Mouse (Mus musculus) gastrocnemius, adult 2 months (tissue): Measurements from ENCODE around the gene Zfp287. TPM values are rescaled to one million over a fixed set of nuclear protein-coding genes. Genes with fewer than 3 reads are reported as not detected.
A peak's percentile ranks its signal among the peaks of the same experiment; 100 is the strongest.
"Not testable (repeated sequence)": the region's sequence is repeated elsewhere in the genome, so short reads cannot be mapped to it uniquely, and the experiment has no call there.

ENCODE experiments used
- DNase-seq: peaks from one replicate; pipeline ENCODE4 v3.0.0; 2022
- H3K27ac ChIP-seq: fragments of 200-600 bp; 2 replicates; pipeline ENCODE4 v1.8.1; 2022; ENCODE audit warnings: mild to moderate bottlenecking
- H3K4me3 ChIP-seq: fragments of 200-600 bp; 2 replicates; pipeline ENCODE4 v1.8.1; 2022; ENCODE audit warnings: mild to moderate bottlenecking, moderate library complexity
- CTCF ChIP-seq: fragments of 200-600 bp; IDR thresholded peaks from 2 replicates; pipeline ENCODE4 v1.8.1; 2022; ENCODE audit warnings: antibody characterized with exemption, mild to moderate bottlenecking, moderate library complexity
- intact Hi-C: fragments of 180-260 bp; cut with DNase I; formaldehyde crosslinking; loops from one replicate; pipeline ENCODE4 v1.15.1; 2025
- long read RNA-seq, 2 experiments: library from polyadenylated mRNA; stranded (forward); transcript quantifications; one replicate each; pipeline ENCODE4 v2.0.0; 2021
- total RNA-seq, 2 experiments: library from RNA; stranded (reverse); gene quantifications; 2 replicates each; pipeline ENCODE4 v1.2.3; 2021

Gene Zfp287
- 1 to 10 TPM in 1 of 2 experiments, under 1 TPM in 1; 0.69 to 1.3 TPM for total RNA-seq
- long read RNA-seq, experiment 1, partial matches to known transcripts, result 0 of 2 reads
- long read RNA-seq, experiment 1, other reads (novel, unspliced or antisense), result 2 of 2 reads
- long read RNA-seq, experiment 2, partial matches to known transcripts, result 1 of 3 reads
- long read RNA-seq, experiment 2, other reads (novel, unspliced or antisense), result 2 of 3 reads

DNA sequence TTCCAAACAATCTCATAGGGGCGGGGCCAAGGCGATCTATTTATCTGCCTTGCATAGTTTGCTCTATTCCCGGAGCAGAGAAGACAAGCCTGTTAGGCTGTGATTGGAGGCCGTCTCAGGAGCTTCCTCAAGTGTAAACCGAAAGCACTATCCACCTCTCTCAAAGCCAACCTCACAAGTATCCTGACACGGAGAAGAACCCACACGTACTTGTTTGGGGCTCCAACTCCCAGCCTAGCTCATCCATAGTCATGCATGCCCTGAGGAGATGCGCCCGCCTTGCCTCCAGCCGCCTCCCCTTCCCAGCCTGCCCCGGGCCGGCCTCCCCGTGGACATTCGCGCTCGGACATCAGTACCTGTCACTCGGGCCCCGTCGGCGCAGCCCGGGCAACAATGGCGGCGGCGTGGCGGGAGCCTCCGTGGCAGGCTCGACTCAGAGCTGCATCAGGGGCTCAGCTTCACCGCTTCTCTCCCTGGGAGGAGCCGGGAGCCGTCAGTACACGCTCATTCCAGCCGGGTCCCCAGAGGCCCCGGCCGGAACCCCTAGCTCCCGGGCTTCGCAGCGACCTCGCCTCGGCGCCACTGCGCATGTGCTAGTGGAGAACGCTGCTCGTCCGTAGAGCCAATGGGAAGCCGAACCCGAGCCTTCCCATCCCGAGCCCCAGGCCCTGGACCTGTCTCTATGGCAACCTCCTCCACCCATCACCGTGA, at the start of gene Zfp287:
Gene Zfp287, minus strand, starts transcription at position 595 of the 711 bp plus-strand sequence.
- intact Hi-C loops, result no loop called here
- peak; percentile 92 for DNase-seq
- Histone ChIP-seq H3K27ac (peak within 1 kb of the TSS; percentile 87), H3K4me3 (peak within 1 kb of the TSS; percentile 95)
- no peak for TF ChIP-seq CTCF

DNA sequence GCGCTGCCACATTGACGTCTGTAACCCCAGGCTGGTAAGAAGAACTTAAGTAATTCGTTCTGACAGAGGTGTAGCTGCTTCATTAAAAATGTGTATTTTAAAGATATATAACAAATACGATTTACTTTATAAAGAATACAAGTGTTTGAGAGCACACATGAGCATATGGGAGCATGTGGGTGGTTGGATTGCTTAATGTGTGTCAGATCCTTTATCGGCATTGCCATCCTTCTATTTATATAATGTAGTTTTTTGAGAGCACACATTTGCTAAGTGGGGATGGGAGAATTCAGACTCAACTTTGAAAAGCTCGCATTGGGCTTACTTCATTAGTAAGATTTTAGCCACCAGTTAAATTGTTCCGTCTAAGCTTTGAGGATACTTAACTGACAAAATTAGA, 44.8 kb upstream of the Zfp287 start:
- intact Hi-C loops, result no loop called here
- DNase-seq, result no peak

GRCm38 (mm10) chr11:62760755-62761457, 29.2 kb upstream of the Zfp287 start:
- no peak for DNase-seq
- intact Hi-C loops, result no loop called here
- peak overlapping the region; percentile 26 for H3K4me3 ChIP-seq
- peak overlapping the region; percentile 87 for H3K27ac ChIP-seq
- no peak for TF ChIP-seq CTCF

More for the DNA sequence above, 44.8 kb upstream of the Zfp287 start:
- no peak overlapping the region for H3K4me3 ChIP-seq
- H3K27ac ChIP-seq, result no peak overlapping the region
- no peak for TF ChIP-seq CTCF

DNA sequence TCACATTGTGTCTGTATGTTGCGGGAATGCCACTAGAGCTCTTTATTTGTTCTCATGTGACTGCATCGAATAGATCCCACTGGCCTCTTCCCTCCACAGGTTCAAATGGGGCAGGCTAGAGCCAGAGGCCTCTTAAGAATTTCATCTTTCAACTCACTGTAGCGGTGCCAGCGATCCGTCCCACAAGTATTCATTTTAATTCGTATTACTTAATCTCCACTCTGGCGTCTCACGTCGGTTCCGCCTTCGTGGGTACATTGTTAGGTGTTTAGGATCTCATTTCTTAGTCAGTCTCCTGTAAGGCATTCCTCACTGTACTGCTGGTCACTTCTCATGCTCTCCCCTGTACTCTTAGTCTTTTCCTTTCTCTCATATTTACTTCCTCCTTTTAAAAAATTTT, 26.8 kb upstream of the Zfp287 start:
- DNase-seq, result no peak
- no peak overlapping the region for H3K4me3 ChIP-seq
- H3K27ac ChIP-seq, result no peak overlapping the region
- intact Hi-C loops, result loop anchor here (10.0 kb wide), 1 partner anchor 406 kb away; no protein-coding TSS in a partner anchor
- TF ChIP-seq CTCF, result no peak

DNA sequence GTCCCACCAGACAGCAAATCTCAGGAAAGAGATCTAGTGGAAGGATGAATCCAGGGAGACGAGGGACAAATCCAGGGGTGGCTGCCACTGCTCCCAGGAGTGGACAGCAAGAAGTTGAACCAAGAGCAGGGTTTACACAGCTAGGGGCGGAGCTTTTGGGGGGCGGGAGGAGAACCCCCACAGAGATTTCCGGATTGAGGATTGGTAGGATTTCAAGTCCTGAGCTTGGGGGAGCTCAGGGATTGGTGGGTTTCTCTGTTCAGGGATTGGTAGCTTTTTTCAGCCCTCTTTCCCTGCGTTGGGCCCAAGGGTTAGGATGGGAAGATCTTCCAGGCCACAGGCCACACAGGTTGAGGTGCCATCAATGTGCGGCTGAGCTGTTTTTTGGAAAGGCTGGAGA, 26.2 kb upstream of the Zfp287 start:
- no peak for TF ChIP-seq CTCF
- H3K27ac ChIP-seq, result no peak overlapping the region
- H3K4me3 ChIP-seq, result no peak overlapping the region
- intact Hi-C loops, result loop anchor here (1.0 to 10.0 kb wide), 4 partner anchors 31 to 407 kb away; partner anchors contain the start of gene Zfp286
- no peak for DNase-seq

DNA sequence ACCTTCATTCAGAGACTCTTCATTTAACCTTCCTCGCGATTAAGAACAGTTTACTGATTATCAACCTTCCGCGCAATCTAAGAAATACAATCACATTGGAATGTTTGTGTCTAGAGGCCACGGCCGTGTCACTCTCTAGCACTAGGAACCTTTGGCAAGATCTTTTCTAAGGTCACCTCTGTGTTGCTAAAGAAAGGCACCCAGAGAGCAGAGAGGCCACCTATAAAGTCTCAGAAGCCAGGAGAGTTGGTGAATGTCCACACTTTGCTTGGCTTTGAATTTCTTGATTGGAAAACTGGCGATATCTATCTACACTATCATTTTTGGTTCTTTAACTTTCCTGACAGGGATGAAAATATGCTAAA, 25.4 kb upstream of the Zfp287 start:
- Histone ChIP-seq H3K4me3 (peak overlapping the region; percentile 59), H3K27ac (peak overlapping the region; percentile 75)
- no peak for DNase-seq
- no peak for TF ChIP-seq CTCF
- intact Hi-C loops, result loop anchor here (1.0 to 10.0 kb wide), 4 partner anchors 32 to 408 kb away; partner anchors contain the start of gene Zfp286

- peak overlapping the region; percentile 59 for H3K4me3 ChIP-seq
- TF ChIP-seq CTCF, result peak; percentile 100; the same call in 1 of the 2 replicates
- H3K27ac ChIP-seq, result peak overlapping the region; percentile 75
Measured at GRCm38 (mm10) chr11:62756456-62757142, 24.9 kb upstream of the Zfp287 start.

GRCm38 (mm10) chr11:62752780-62753179, 21.1 kb upstream of the Zfp287 start, which contains the start of gene Gm10428:
Gene Gm10428, plus strand, starts transcription at chr11:62753100.
- intact Hi-C loops, result loop anchor here (10.0 kb wide), 1 partner anchor 412 kb away; no protein-coding TSS in a partner anchor
- DNase-seq, result no peak
- TF ChIP-seq CTCF, result no peak
- H3K27ac ChIP-seq, result no peak within 1 kb of the TSS
- H3K4me3 ChIP-seq, result no peak within 1 kb of the TSS

More at GRCm38 (mm10) chr11:62756456-62757142, 24.9 kb upstream of the Zfp287 start:
- intact Hi-C loops, result loop anchor here (1.0 to 10.0 kb wide), 4 partner anchors 32 to 408 kb away; partner anchors contain the start of gene Zfp286
- peak; percentile 98 for DNase-seq

DNA sequence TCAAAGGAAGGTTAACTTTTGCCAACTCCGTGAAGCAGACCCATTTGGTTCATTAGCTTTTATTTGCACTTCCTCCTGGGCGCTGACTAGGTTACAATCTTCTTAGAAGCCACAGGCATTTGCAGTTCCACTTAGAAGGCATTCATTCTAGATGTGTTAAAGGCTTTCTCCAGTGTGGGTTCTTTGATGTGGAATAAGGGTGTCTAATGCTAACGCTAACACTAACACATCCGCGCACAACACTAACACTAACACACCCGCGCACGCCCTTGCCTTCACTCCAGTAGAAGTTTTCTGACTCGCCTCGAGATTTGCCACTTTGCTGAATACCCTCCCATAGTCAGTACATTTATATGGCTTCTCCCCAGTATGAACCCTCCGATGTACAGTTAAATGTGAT, 20.5 kb upstream of the Zfp287 start:
- no peak for DNase-seq
- no peak for TF ChIP-seq CTCF
- H3K27ac ChIP-seq, result no peak overlapping the region
- intact Hi-C loops, result loop anchor here (10.0 kb wide), 1 partner anchor 413 kb away; no protein-coding TSS in a partner anchor
- H3K4me3 ChIP-seq, result no peak overlapping the region

GRCm38 (mm10) chr11:62749445-62749844, 17.7 kb upstream of the Zfp287 start:
- DNase-seq, H3K4me3 ChIP-seq, intact Hi-C loops, H3K27ac ChIP-seq: not testable (repeated sequence)

- TF ChIP-seq CTCF, result no peak
- no peak for DNase-seq
- Histone ChIP-seq H3K4me3 (no peak overlapping the region), H3K27ac (no peak overlapping the region)
- intact Hi-C loops, result no loop called here
Measured at GRCm38 (mm10) chr11:62748062-62748461, 16.4 kb upstream of the Zfp287 start.

DNA sequence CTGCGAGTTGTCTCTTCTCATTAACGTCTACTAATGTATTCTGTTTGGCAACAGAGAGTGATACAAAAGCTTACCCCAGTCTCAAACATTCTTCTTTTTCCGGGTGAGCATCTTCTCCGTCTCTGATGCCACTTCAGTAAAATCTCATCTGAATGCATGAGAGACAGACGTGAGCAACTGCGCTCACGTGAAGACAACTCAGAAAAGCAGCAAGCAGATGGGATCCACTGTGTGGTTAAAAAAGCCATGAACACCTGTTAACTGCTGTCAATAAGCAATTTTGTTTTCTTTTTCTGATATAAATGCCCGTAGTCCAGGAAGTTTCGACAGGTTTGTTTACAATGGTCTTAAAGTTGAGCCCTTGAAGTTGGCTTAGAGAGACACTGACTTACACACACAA, 15.5 kb upstream of the Zfp287 start:
- intact Hi-C loops, result no loop called here
- peak overlapping the region; percentile 19 for H3K4me3 ChIP-seq
- DNase-seq, result no peak

More for the DNA sequence above, 15.5 kb upstream of the Zfp287 start:
- no peak for TF ChIP-seq CTCF
- H3K27ac ChIP-seq, result no peak overlapping the region
